Mouse (Mus musculus) cerebellum, postnatal 14 days (tissue): ENCODE data around the gene Snx29.

Experiments used
- DNase-seq, 2 experiments: peaks; one replicate each; pipeline ENCODE4 v3.0.0; 2021; ENCODE audit warnings: mixed read lengths in 2 of 2

The Snx29 gene

GRCm38 (mm10) chr16:11794628-11795027 lies 471.9 kb downstream of the Snx29 start:
- DNase-seq = no peak

- DNase-seq = no peak
Measured at GRCm38 (mm10) chr16:11795758-11796460, 473.2 kb downstream of the Snx29 start.

- DNase-seq = no peak
Measured at GRCm38 (mm10) chr16:11801960-11802539, 479.3 kb downstream of the Snx29 start.
